Mouse (Mus musculus): ENCODE results near the gene Map3k11.

The Map3k11 gene

GRCm38 (mm10) chr19:5731264-5731978 lies 42.9 kb downstream of the Map3k11 start:
- DNase-seq (ENCODE audit: low spot score in 2 of 2): peak; percentile 91 to 95

DNA sequence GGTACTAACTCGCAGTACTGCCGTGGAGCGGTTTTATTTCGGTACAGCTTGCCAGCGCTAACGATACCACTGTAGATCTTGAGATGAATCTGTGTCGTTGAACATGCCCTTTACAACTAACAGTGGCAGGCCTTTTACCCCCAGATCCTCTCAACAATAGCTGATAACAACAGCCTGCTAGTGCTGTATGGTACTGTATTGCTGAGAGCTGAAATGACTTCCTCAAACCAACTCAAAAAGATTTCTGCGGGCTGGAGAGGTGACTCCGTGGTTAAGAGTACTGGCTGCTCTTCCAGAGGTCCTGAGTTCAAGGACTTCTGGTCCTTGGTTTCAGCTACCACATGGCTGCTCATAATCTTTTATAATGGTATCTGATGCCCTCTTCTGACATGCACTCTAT lies 45.8 kb downstream of the Map3k11 start:
- no peak for DNase-seq (ENCODE audit: low spot score in 2 of 2)

- no peak for DNase-seq (ENCODE audit: low spot score in 2 of 2)
Observed at GRCm38 (mm10) chr19:5739446-5739845, 50.9 kb downstream of the Map3k11 start.

DNA sequence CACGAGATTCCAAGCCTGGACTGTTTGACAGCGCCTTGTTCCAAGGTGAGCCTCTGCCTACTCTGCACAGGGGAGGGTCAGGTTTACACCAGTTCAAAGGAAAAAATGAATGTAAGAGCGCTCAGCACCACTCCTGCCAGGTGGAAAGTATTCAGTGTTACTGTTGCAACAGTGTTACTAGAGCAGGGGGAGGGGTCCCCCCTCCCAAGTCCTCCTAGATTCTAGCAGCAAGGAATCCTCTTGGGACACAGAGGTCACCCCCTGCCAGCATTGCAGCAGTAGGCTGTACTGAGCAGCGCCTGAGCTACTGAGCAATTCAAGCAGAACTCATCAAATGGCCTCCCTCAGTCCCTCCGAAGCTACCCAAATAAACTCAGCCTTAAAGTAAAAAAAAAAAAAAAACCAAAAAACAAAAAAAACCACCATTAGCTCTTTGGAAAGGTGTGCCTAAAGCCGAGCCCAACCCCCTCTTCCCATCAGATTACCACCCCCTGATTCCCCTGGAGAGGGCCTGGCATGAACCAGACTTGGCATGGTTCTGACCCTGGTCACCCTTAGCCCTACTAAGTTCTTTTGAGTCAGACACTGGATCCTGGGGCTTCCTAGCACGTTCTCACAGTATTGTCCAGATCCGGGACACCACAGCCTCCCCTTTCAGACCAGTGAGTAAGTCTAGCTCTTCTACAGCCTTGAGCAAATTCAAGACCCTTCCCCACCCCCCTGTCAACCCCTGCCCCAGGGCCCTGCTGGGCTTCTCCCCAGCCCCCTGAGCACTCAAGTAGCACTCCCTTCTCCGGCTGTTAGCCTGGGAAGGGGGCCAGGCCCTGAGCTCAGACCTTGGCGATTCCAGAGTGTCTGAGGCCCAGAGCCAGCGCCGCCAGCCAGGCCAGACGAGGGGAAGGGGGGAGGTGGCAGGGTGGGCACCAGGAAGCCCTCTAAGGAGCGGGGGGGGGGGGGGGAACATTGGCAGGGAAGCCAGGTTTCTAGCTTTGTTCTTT lies 52.1 kb downstream of the Map3k11 start, which contains the start of gene Ltbp3:
TSS of gene Ltbp3 (plus strand) at position 585 of the 998 bp plus-strand sequence.
- no peak for DNase-seq (ENCODE audit: low spot score in 2 of 2)

GRCm38 (mm10) chr19:5741641-5742240 lies 53.2 kb downstream of the Map3k11 start:
- peak; percentile 68 to 71 for DNase-seq (ENCODE audit: low spot score in 2 of 2)

GRCm38 (mm10) chr19:5742241-5742641 lies 53.7 kb downstream of the Map3k11 start:
- no peak for DNase-seq (ENCODE audit: low spot score in 2 of 2)

DNA sequence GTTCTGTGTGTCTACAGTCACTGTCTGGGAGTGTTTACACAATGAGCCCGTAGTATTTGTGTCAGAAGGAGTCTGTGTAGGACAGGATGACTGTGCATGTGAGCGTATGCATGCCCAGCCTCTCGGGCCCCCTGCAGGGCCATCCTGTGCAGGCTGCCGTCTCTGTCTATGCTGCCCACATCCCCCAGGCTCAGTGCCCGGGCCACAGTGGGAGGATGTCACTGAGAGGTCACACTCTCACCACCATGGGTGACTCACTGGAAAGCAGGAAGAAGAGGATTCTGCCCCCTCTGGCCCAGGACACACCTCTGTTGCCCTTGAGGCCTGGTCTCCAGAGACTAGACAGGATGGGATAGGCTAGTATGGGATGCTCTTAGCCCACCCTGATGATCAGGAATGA lies 55.0 kb downstream of the Map3k11 start:
- DNase-seq (ENCODE audit: low spot score in 2 of 2): no peak

GRCm38 (mm10) chr19:5745756-5746710 lies 57.5 kb downstream of the Map3k11 start:
- no peak for DNase-seq (ENCODE audit: low spot score in 2 of 2)

DNA sequence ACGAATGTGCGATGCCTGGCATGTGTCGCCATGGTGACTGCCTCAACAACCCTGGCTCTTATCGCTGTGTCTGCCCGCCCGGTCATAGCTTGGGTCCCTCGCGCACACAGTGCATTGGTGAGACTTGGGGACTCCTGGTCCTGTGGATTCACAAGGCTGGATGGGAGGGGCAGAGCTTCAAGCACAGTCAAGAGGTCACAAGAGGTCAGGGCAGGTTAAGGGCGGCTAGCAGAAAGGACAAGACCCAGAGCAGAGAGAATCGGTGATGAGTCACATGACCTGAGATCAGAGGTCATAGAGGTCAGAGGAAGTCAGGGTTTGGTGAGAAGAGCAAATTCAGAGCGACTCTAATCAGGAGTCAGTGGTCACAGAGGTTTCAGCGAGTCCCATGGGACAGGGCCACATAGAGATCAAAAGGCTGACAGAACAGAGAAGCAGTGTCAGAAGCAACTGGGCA lies 58.4 kb downstream of the Map3k11 start:
- DNase-seq (ENCODE audit: low spot score in 2 of 2): no peak

GRCm38 (mm10) chr19:5749476-5749875 lies 60.9 kb downstream of the Map3k11 start:
- DNase-seq (ENCODE audit: low spot score in 2 of 2): no peak

DNA sequence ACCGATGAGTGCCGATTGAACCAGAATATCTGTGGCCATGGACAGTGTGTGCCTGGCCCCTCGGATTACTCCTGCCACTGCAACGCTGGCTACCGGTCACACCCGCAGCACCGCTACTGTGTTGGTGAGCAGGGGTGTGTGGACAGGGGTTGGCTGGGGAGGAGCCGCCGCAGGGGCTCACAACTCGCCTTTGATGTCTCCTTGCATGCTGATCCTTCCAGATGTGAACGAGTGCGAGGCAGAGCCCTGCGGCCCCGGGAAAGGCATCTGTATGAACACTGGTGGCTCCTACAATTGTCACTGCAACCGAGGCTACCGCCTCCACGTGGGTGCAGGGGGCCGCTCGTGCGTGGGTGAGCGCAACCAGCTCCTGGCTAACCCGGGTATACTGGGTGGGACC lies 62.4 kb downstream of the Map3k11 start:
- DNase-seq (ENCODE audit: low spot score in 2 of 2): no peak

GRCm38 (mm10) chr19:5751742-5752141 lies 63.2 kb downstream of the Map3k11 start:
- DNase-seq (ENCODE audit: low spot score in 2 of 2): no peak
